Mouse (Mus musculus) lung, postnatal 0 days (tissue): ENCODE results near the gene Nkx3-2. TPM values are rescaled to one million over a fixed set of nuclear protein-coding genes. Genes with fewer than 3 reads are reported as not detected.

Experiments
- ATAC-seq: fragments of 200-750 bp; cut with Nextera tagmentation; 2 replicates; pipeline ENCODE4 v1.8.0; 2017; ENCODE audit warnings: moderate library complexity
- DNase-seq: peaks from one replicate; pipeline ENCODE4 v3.0.0-alpha.2; 2016; ENCODE audit warnings: low spot score
- H3K27ac ChIP-seq: fragments of 300-500 bp; sonication (generic); 2 replicates; pipeline ENCODE4 v1.5.1; 2014; ENCODE audit warnings: antibody characterized with exemption, mild to moderate bottlenecking, low read length, mixed read lengths
- H3K27me3 ChIP-seq: fragments of 300-500 bp; sonication (generic); replicated peaks from 2 replicates; pipeline ENCODE4 v1.6.1; 2014; ENCODE audit warnings: low read length, mixed read lengths; ENCODE audit not compliant: insufficient read depth
- H3K36me3 ChIP-seq: fragments of 300-500 bp; sonication (generic); 2 replicates; pipeline ENCODE4 v1.6.1; 2014; ENCODE audit warnings: low read length, mixed read lengths; ENCODE audit not compliant: insufficient read depth
- H3K4me1 ChIP-seq: fragments of 300-500 bp; sonication (generic); 2 replicates; pipeline ENCODE4 v1.6.1; 2014; ENCODE audit warnings: antibody characterized with exemption, low read depth, low read length, mixed read lengths; ENCODE audit not compliant: insufficient read depth
- H3K4me2 ChIP-seq: fragments of 300-500 bp; sonication (generic); replicated peaks from 2 replicates; pipeline ENCODE4 v1.6.1; 2014; ENCODE audit warnings: low read depth, mild to moderate bottlenecking, low read length, moderate library complexity, mixed read lengths
- H3K4me3 ChIP-seq: fragments of 300-500 bp; sonication (generic); 2 replicates; pipeline ENCODE4 v1.5.1; 2014; ENCODE audit warnings: low read depth, low read length
- H3K9ac ChIP-seq: fragments of 300-500 bp; sonication (generic); replicated peaks from 2 replicates; pipeline ENCODE4 v1.6.1; 2014; ENCODE audit warnings: low read depth, mild to moderate bottlenecking
- H3K9me3 ChIP-seq: fragments of 300-500 bp; sonication (generic); 2 replicates; pipeline ENCODE4 v1.6.1; 2016; ENCODE audit warnings: low read length, mixed read lengths
- CTCF ChIP-seq: IDR thresholded peaks from 2 replicates; pipeline ENCODE4 v1.5.1; 2016; ENCODE audit warnings: antibody characterized with exemption, mild to moderate bottlenecking
- EP300 ChIP-seq: IDR thresholded peaks from 2 replicates; pipeline ENCODE4 v1.6.1; 2016; ENCODE audit warnings: antibody characterized with exemption, mild to moderate bottlenecking, control low read depth
- WGBS: fragments of 180-500 bp; shearing (Covaris S2); extraction: QIAGEN DNeasy Blood & Tissue Kit; methylation state at CpG from one replicate; pipeline ENCODE4 v1.1.7; 2014; 5-methylcytosine and 5-hydroxymethylcytosine counted together
- polyA plus RNA-seq: library from polyadenylated mRNA; unstranded; fragments of >200 nt; fragmentation: Nextera tagmentation; extraction: Ambion mirVana; gene quantifications from 2 replicates; pipeline ENCODE4 v1.2.1, GENCODE M21; 2015

Gene Nkx3-2
- polyA plus RNA-seq, 1 experiment from 2014 or later = not detected

GRCm38 (mm10) chr5:41760071-41760470 is 4.2 kb downstream of the Nkx3-2 start:
- DNase-seq (no peak), ATAC-seq (no peak)
- Histone ChIP-seq H3K4me2 (no peak overlapping the region), H3K27ac (no peak overlapping the region), H3K9ac (no peak overlapping the region), H3K4me3 (no peak overlapping the region), H3K9me3 (no peaks in the 10 kb centered on the region), H3K27me3 (peaks cover 82% of the 10 kb centered on the region), H3K36me3 (no peaks in the 10 kb centered on the region), H3K4me1 (0 out of 2 replicates have a peak, but pooled peaks cover 2% of the 10 kb centered on the region)
- WGBS = 6% methylated on average over 8 of the region's 8 CpGs
- no peak for TF ChIP-seq CTCF
- TF ChIP-seq EP300 = no peak

- Histone ChIP-seq H3K36me3 (no peaks in the 10 kb centered on the region), H3K27me3 (peaks cover 83% of the 10 kb centered on the region), H3K9ac (no peak overlapping the region), H3K27ac (no peak overlapping the region), H3K4me3 (no peak overlapping the region), H3K4me2 (no peak overlapping the region), H3K9me3 (no peaks in the 10 kb centered on the region), H3K4me1 (0 out of 2 replicates have a peak, but pooled peaks cover 2% of the 10 kb centered on the region)
- 9% methylated on average over 19 of the region's 19 CpGs for WGBS
- DNase-seq (no peak), ATAC-seq (no peak)
- no peak for TF ChIP-seq EP300
- no peak for TF ChIP-seq CTCF
These were observed 5.3 kb downstream of the Nkx3-2 start for GRCm38 (mm10) chr5:41758671-41759639.

- Histone ChIP-seq H3K4me1 (0 out of 2 replicates have a peak, but pooled peaks cover 2% of the 10 kb centered on the region), H3K9me3 (no peaks in the 10 kb centered on the region), H3K27ac (no peak overlapping the region), H3K4me3 (no peak overlapping the region), H3K27me3 (peaks cover 68% of the 10 kb centered on the region), H3K9ac (no peak overlapping the region), H3K36me3 (no peaks in the 10 kb centered on the region), H3K4me2 (no peak overlapping the region)
- TF ChIP-seq EP300 (no peak), CTCF (no peak)
- ATAC-seq (no peak), DNase-seq (no peak)
- WGBS = 8% methylated on average over 5 of the region's 5 CpGs
These were observed 7.0 kb downstream of the Nkx3-2 start for GRCm38 (mm10) chr5:41757338-41757737.

GRCm38 (mm10) chr5:41756396-41756795 is 7.9 kb downstream of the Nkx3-2 start:
- Histone ChIP-seq H3K9ac (no peak overlapping the region), H3K9me3 (no peaks in the 10 kb centered on the region), H3K4me3 (no peak overlapping the region), H3K4me1 (no peaks in the 10 kb centered on the region), H3K4me2 (no peak overlapping the region), H3K36me3 (no peaks in the 10 kb centered on the region), H3K27ac (no peak overlapping the region), H3K27me3 (peaks cover 65% of the 10 kb centered on the region)
- WGBS = 3% methylated on average over 4 of the region's 4 CpGs
- DNase-seq (no peak), ATAC-seq (no peak)
- TF ChIP-seq CTCF = no peak
- TF ChIP-seq EP300 = no peak

GRCm38 (mm10) chr5:41755373-41755960 is 8.8 kb downstream of the Nkx3-2 start:
- H3K4me1 ChIP-seq = no peaks in the 10 kb centered on the region
- no peak overlapping the region for H3K4me3 ChIP-seq
- no peaks in the 10 kb centered on the region for H3K9me3 ChIP-seq
- no peak overlapping the region for H3K27ac ChIP-seq
- peaks cover 59% of the 10 kb centered on the region for H3K27me3 ChIP-seq
- no peak overlapping the region for H3K4me2 ChIP-seq
- 1% methylated on average over 23 of the region's 23 CpGs for WGBS
- TF ChIP-seq EP300 = no peak
- no peak for TF ChIP-seq CTCF
- H3K9ac ChIP-seq = no peak overlapping the region
- no peak for DNase-seq
- ATAC-seq = no peak
- H3K36me3 ChIP-seq = no peaks in the 10 kb centered on the region

- H3K4me1 ChIP-seq = no peaks in the 10 kb centered on the region
- peak overlapping the region; percentile 21; the same call in 1 of the 2 replicates for H3K4me3 ChIP-seq
- H3K27me3 ChIP-seq = peaks cover 52% of the 10 kb centered on the region
- no peaks in the 10 kb centered on the region for H3K36me3 ChIP-seq
- no peak for TF ChIP-seq EP300
- TF ChIP-seq CTCF = no peak
- 1% methylated on average over 16 of the region's 16 CpGs for WGBS
- H3K9me3 ChIP-seq = no peaks in the 10 kb centered on the region
- H3K9ac ChIP-seq = no peak overlapping the region
- peak overlapping the region; percentile 25 for H3K4me2 ChIP-seq
- H3K27ac ChIP-seq = no peak overlapping the region
- ATAC-seq (no peak), DNase-seq (no peak)
These were observed 9.5 kb downstream of the Nkx3-2 start for GRCm38 (mm10) chr5:41754836-41755235.
